12 mouse cellular contexts compared by ENCODE assay signal in the genomic region with DNA sequence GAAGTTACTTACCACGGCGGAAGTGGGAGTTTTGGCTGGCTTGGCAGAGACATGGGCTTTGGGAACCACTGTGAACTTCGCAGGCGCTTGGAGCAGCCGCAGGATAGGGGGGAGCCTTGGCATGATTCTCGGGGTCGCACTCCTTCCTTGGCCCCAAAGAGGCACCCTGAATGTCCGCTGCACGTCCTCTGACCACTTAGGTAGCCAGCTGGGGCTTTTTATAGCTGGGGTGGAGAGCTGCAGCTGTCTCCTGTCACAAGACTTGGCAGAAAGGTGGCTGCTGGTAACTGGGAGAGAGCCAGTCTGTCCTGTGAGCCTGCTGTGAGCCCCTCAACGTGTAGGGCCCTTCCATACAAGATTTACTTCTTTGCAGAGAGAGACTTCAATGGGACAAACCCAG. TPM values are rescaled to one million over a fixed set of nuclear protein-coding genes. Genes with fewer than 3 reads are reported as not detected.
DNase-seq lines count a peak whose midpoint lies in the region; ATAC-seq lines count a peak whose summit lies in the region.
"Had no signal": no experiment of that assay in that cellular context is flagged by ENCODE, and none has a peak within 500 bp of the region (broad histone marks: within the 10 kb centered on the region; RNA-seq: fewer than 3 reads in every experiment).

A gene (minus strand): TSS at position 227 of the 400 bp plus-strand sequence.

- peaks cover 23% of the 10 kb centered on the region for H3K4me1 ChIP-seq in heart, embryonic 15.5 days (replicated peaks)
- H3K4me1 ChIP-seq: midbrain, embryonic 15.5 days had no signal

- 40% methylated on average over 10 of the region's 10 CpGs for WGBS in heart, embryonic 15.5 days

- H3K27ac ChIP-seq in heart, embryonic 15.5 days, result peak within 1 kb of the TSS; percentile 85
- H3K27ac ChIP-seq: liver, embryonic 15.5 days; midbrain, embryonic 15.5 days had no signal

- no peak; the same call in 1 of the 2 replicates for ATAC-seq in heart, embryonic 15.5 days (replicated peaks; ENCODE audit: insufficient number of reproducible peaks, insufficient read depth, low FRiP score, low read depth)
- ATAC-seq in erythroid progenitor cell, adult 5-6 weeks (replicated peaks; ENCODE audit: low FRiP score, poor library complexity, severe bottlenecking), result no peak
- ATAC-seq: midbrain, embryonic 15.5 days had no signal

- H3K9me3 ChIP-seq in heart, embryonic 15.5 days (replicated peaks), result no peaks in the 10 kb centered on the region
- H3K9me3 ChIP-seq: liver, embryonic 15.5 days; midbrain, embryonic 15.5 days had no signal

- peak within 1 kb of the TSS; percentile 63 for H3K4me2 ChIP-seq in heart, embryonic 15.5 days
- H3K4me2 ChIP-seq: liver, embryonic 15.5 days; midbrain, embryonic 15.5 days had no signal

- peak; percentile 25 for DNase-seq in lung, postnatal 10 days
- DNase-seq in lung, postnatal 36 days, result no peak
- peak; percentile 67 for DNase-seq in gastrocnemius, postnatal 14 days
- no peak for DNase-seq in neural tube, embryonic 10.5 days (ENCODE audit: extremely low spot score, low spot score)
- no peak for DNase-seq in cerebellum, postnatal 36 days
- DNase-seq: kidney, adult 11 months had no signal

- peak within 1 kb of the TSS; percentile 45 for H3K4me3 ChIP-seq in heart, embryonic 15.5 days
- H3K4me3 ChIP-seq: liver, embryonic 15.5 days; midbrain, embryonic 15.5 days had no signal

- peak within 1 kb of the TSS; percentile 57 for H3K9ac ChIP-seq in heart, embryonic 15.5 days
- H3K9ac ChIP-seq: liver, embryonic 15.5 days; midbrain, embryonic 15.5 days had no signal

- H3K27me3 ChIP-seq in heart, embryonic 15.5 days, result no peaks in the 10 kb centered on the region
- H3K27me3 ChIP-seq: liver, embryonic 15.5 days; midbrain, embryonic 15.5 days had no signal

- H3K36me3 ChIP-seq in heart, embryonic 15.5 days, result peaks cover 34% of the 10 kb centered on the region

- intact Hi-C loops in gastrocnemius, postnatal 14 days (cut with DNase I; ENCODE audit: low total_unique reads), result no loop called here

RNA-seq across cellular contexts. Expression of the gene that starts here (rescaled TPM):
- total RNA-seq in gastrocnemius, postnatal 14 days (2021), result 1,000 to 10,000 TPM; 1,269 to 1,458 TPM
- 309 and 515 TPM in 2 replicates for polyA plus RNA-seq in heart, embryonic 15.5 days (2015; fragmentation: Nextera tagmentation; extraction: Ambion mirVana)
- not detected in 2 replicates for total RNA-seq in erythroid progenitor cell, adult 5-6 weeks (2015; ENCODE audit: low replicate concordance)
- total RNA-seq in erythroid progenitor cell, adult 5-6 weeks (2017; ENCODE audit: low replicate concordance), result not detected in 2 replicates
- total RNA-seq: layer of hippocampus, postnatal 10 days had no signal
- polyA plus RNA-seq: embryonic facial prominence, embryonic 11.5 days; midbrain, embryonic 15.5 days had no signal

Comparison
In these comparisons a context has a peak if more than half of its experiments do, and no peak if none do; other contexts are left out.
1. RNA of the gene that starts here (total RNA-seq): 1,269 to 1,458 TPM in gastrocnemius, postnatal 14 days; not detected in erythroid progenitor cell, adult 5-6 weeks; every median in the first group is over 1,000 times any median in the second.
2. DNase-seq: peak in lung, postnatal 10 days (single experiment) and gastrocnemius, postnatal 14 days (single experiment); none in lung, postnatal 36 days (single experiment), neural tube, embryonic 10.5 days (single experiment) and cerebellum, postnatal 36 days (0 of 2).